22 mouse cellular contexts compared by ENCODE assay signal in genomic region chr6:128871910-128872610, GRCm38 (mm10). TPM values are rescaled to one million over a fixed set of nuclear protein-coding genes. Genes with fewer than 3 reads are reported as not detected.
"Had no signal": no experiment of that assay in that cellular context is flagged by ENCODE, and none has a peak within 500 bp of the region (broad histone marks: within the 10 kb centered on the region; RNA-seq: fewer than 3 reads in every experiment).

No protein-coding gene starts in this region.

- H3K4me1 ChIP-seq: midbrain, embryonic 13.5 days; neural tube, embryonic 13.5 days; neural tube, embryonic 15.5 days; stomach, embryonic 15.5 days had no signal

- H3K36me3 ChIP-seq: midbrain, embryonic 10.5 days; midbrain, embryonic 13.5 days; neural tube, embryonic 13.5 days; neural tube, embryonic 15.5 days; stomach, embryonic 15.5 days had no signal

- H3K4me3 ChIP-seq: midbrain, embryonic 10.5 days; midbrain, embryonic 13.5 days; myocyte; neural tube, embryonic 13.5 days; neural tube, embryonic 15.5 days; stomach, embryonic 15.5 days had no signal

- H3K9me3 ChIP-seq: midbrain, embryonic 10.5 days; neural tube, embryonic 15.5 days; stomach, embryonic 15.5 days had no signal

- ATAC-seq: midbrain, embryonic 13.5 days; midbrain, embryonic 16.5 days had no signal

- DNase-seq: lung, adult 18-20 months; lung, embryonic 14.5 days; lung, postnatal 10 days; lung, postnatal 4 days; right cerebral cortex, postnatal 14 days; thymus, adult 2 months; thymus, postnatal 25 days; thymus, postnatal 4 days had no signal

- H3K4me2 ChIP-seq: lung, embryonic 14.5 days; midbrain, embryonic 13.5 days; neural tube, embryonic 13.5 days; neural tube, embryonic 15.5 days; stomach, embryonic 15.5 days had no signal

- H3K27me3 ChIP-seq: midbrain, embryonic 13.5 days; neural tube, embryonic 13.5 days; neural tube, embryonic 15.5 days; stomach, embryonic 15.5 days had no signal

- H3K27ac ChIP-seq: liver, embryonic 14.5 days; midbrain, embryonic 10.5 days; midbrain, embryonic 13.5 days; neural tube, embryonic 13.5 days; neural tube, embryonic 15.5 days; stomach, embryonic 15.5 days; stomach, postnatal 0 days had no signal

- H3K9ac ChIP-seq: liver, embryonic 14.5 days; lung, embryonic 14.5 days; midbrain, embryonic 13.5 days; neural tube, embryonic 13.5 days; neural tube, embryonic 15.5 days; stomach, embryonic 15.5 days had no signal

RNA-seq across cellular contexts. Expression of gene Clec2i, which starts 15.3 kb away (rescaled TPM):
- polyA plus RNA-seq: midbrain, embryonic 10.5 days; midbrain, embryonic 13.5 days; midbrain, embryonic 16.5 days; myocyte; neural tube, embryonic 11.5 days; neural tube, embryonic 13.5 days; neural tube, embryonic 15.5 days; testis, adult 2 months had no signal

RNA-seq across cellular contexts. Expression of gene BC035044, which starts 18.9 kb away (rescaled TPM):
- polyA plus RNA-seq: myocyte had no signal

RNA-seq across cellular contexts. Expression of gene Klrb1b, which starts 45.9 kb away (rescaled TPM):
- polyA plus RNA-seq: lung, embryonic 14.5 days; midbrain, embryonic 10.5 days; midbrain, embryonic 13.5 days; midbrain, embryonic 16.5 days; myocyte; neural tube, embryonic 13.5 days; neural tube, embryonic 15.5 days; testis, adult 2 months had no signal

RNA-seq across cellular contexts. Expression of gene Gm44511, which starts 45.9 kb away (rescaled TPM):
- total RNA-seq: megakaryocyte-erythroid progenitor cell, adult 5-6 weeks had no signal
- polyA plus RNA-seq: liver, embryonic 14.5 days; liver, embryonic 16.5 days; lung, embryonic 14.5 days; lung, embryonic 16.5 days; midbrain, embryonic 10.5 days; midbrain, embryonic 13.5 days; midbrain, embryonic 16.5 days; myocyte; neural tube, embryonic 11.5 days; neural tube, embryonic 13.5 days; neural tube, embryonic 15.5 days; stomach, embryonic 15.5 days; stomach, postnatal 0 days; testis, adult 2 months; thymus, adult 2 months had no signal
